8 mouse cellular contexts compared by ENCODE assay signal in the genomic region with DNA sequence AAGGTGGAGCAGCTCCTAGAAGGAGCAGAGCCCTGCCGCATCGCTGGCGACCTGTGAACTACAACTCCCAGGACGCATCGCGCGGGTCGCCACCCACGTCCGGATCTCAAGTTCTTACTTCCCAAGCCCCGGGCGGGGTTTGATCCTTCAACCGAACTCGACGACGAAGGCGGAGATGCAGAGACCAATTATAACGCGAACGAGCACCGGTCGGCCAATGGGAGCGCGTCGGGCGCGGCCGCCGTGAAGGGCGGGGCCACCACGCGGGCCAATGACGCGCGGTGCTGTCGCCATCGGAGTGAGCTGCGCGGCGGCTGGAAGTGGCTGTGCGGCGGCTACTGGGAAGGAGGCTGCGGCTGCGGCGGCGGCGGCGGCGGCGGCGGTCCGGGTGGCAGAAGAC. TPM values are rescaled to one million over a fixed set of nuclear protein-coding genes. Genes with fewer than 3 reads are reported as not detected.
A peak's percentile ranks its signal among the peaks of the same experiment; 100 is the strongest.
DNase-seq lines count a peak whose midpoint lies in the region; ATAC-seq and TF ChIP-seq lines count a peak whose summit lies in the region.

A gene (plus strand): TSS at position 284 of the 400 bp plus-strand sequence.

- peaks cover 5 to 11% of the 10 kb centered on the region in 2 experiments; a peak in 2 of 4 replicates for H3K4me1 ChIP-seq in ES-E14 (ENCODE audit: control insufficient read depth in 2 of 2, insufficient read depth in 2 of 2, low read length in 2 of 2, poor library complexity in 1 of 2)
- H3K4me1 ChIP-seq in forebrain, embryonic 15.5 days = peaks cover 36% of the 10 kb centered on the region
- peaks cover 13% of the 10 kb centered on the region for H3K4me1 ChIP-seq in lung, adult 2 months (ENCODE audit: control insufficient read depth, insufficient read depth, low read length)

- intact Hi-C loops in heart, postnatal 25 days (cut with DNase I) = no loop called here

- peak within 1 kb of the TSS; percentile 77 for H3K4me2 ChIP-seq in forebrain, embryonic 15.5 days (replicated peaks)

- H3K9ac ChIP-seq in ES-E14 (ENCODE audit: insufficient read depth, low read depth, low read length, poor library complexity, severe bottlenecking) = peak within 1 kb of the TSS; percentile 75
- H3K9ac ChIP-seq in forebrain, embryonic 15.5 days (replicated peaks) = peak within 1 kb of the TSS; percentile 70

- DNase-seq in ES-E14 (ENCODE audit: low read depth, low spot score) = peak; percentile 98
- DNase-seq in cerebellum, adult 11-12 months = peak; percentile 99
- DNase-seq in heart, postnatal 25 days (ENCODE audit: low spot score) = peak; percentile 97
- DNase-seq in layer of hippocampus, adult 18-20 months (ENCODE audit: low spot score in 2 of 2) = peak; percentile 98 to 99
- peak; percentile 92 for DNase-seq in lung, adult 2 months
- DNase-seq in thymus, adult 18-20 months = peak; percentile 97 to 98

- H3K36me3 ChIP-seq in ES-E14 (ENCODE audit: control insufficient read depth, insufficient read depth, low read length, poor library complexity, severe bottlenecking) = peaks cover 29% of the 10 kb centered on the region
- peaks cover 23% of the 10 kb centered on the region for H3K36me3 ChIP-seq in forebrain, embryonic 15.5 days

- H3K27ac ChIP-seq in ES-E14 (ENCODE audit: insufficient read depth, low read depth, low read length, poor library complexity, severe bottlenecking) = peak within 1 kb of the TSS; percentile 5; the same call in 1 of the 2 replicates
- H3K27ac ChIP-seq in forebrain, embryonic 15.5 days (replicated peaks) = peak within 1 kb of the TSS; percentile 86

- no peak for TF ChIP-seq CTCF in lung, adult 2 months (IDR thresholded peaks at IDR 0.05; ENCODE audit: insufficient read depth, low read length)

- TF ChIP-seq POLR2A in lung, adult 2 months (IDR thresholded peaks at IDR 0.05; ENCODE audit: borderline replicate concordance, extremely low read depth, low read depth, low read length) = peak; percentile 78

- H3K27me3 ChIP-seq in forebrain, embryonic 15.5 days = no peaks in the 10 kb centered on the region

- peak within 1 kb of the TSS; percentile 82 to 85 for H3K4me3 ChIP-seq in ES-E14 (ENCODE audit: insufficient read depth in 1 of 2, low read depth in 1 of 2, low read length in 2 of 2, poor library complexity in 1 of 2, severe bottlenecking in 1 of 2)
- H3K4me3 ChIP-seq in forebrain, embryonic 15.5 days = peak within 1 kb of the TSS; percentile 76
- H3K4me3 ChIP-seq in lung, adult 2 months (replicated peaks; ENCODE audit: extremely low read depth, low read depth, low read length) = peak within 1 kb of the TSS; percentile 73

- H3K9me3 ChIP-seq in ES-E14 (ENCODE audit: control insufficient read depth, insufficient read depth, low read depth, low read length) = no peaks in the 10 kb centered on the region
- no peaks in the 10 kb centered on the region for H3K9me3 ChIP-seq in forebrain, embryonic 15.5 days

- in situ Hi-C loops in ES-E14 (cut with MboI; ENCODE audit: low sequenced_read_pairs in 2 of 2, unreplicated experiment in 2 of 2) = no loop called here

- under 1% methylated on average over 39 of the region's 52 CpGs for WGBS in forebrain, embryonic 15.5 days
- WGBS in lung, adult 2 months = under 1% methylated on average over 52 of the region's 52 CpGs

- ATAC-seq in forebrain, embryonic 15.5 days (replicated peaks) = peak; percentile 90
- peak; percentile 79 for ATAC-seq in neutrophil, adult 5-6 weeks (ENCODE audit: extremely low read depth, insufficient number of reproducible peaks, low FRiP score, poor library complexity, severe bottlenecking)

TF ChIP-seq in ES-E14, 5 proteins besides CTCF, POLR2A, EP300 and RAD21:
- TF ChIP-seq ZNF384 (IDR thresholded peaks at IDR 0.05; ENCODE audit: low read depth, low read length) (no peak), HCFC1 (IDR thresholded peaks at IDR 0.05; ENCODE audit: borderline replicate concordance, insufficient read depth, low read length) (peak; percentile 94)

RNA-seq across cellular contexts. Expression of the gene that starts here (rescaled TPM):
- total RNA-seq in ES-E14 (2012; rRNA removed) = 60.5 and 65.1 TPM in 2 replicates
- polyA plus RNA-seq in forebrain, embryonic 15.5 days (2015; fragmentation: Nextera tagmentation; extraction: Ambion mirVana) = 222 and 240 TPM in 2 replicates
- total RNA-seq in heart, postnatal 25 days (2021) = 10 to 100 TPM; 29.1 to 29.9 TPM
- 10 to 100 TPM; 82.5 to 91.6 TPM for total RNA-seq in layer of hippocampus, adult 18-20 months (2021)
- polyA plus RNA-seq in lung, adult 2 months (2012; rRNA removed) = 84.4 and 85.9 TPM in 2 replicates
- total RNA-seq in neutrophil, adult 5-6 weeks (2017) = 29.2 and 34.6 TPM in 2 replicates

Comparison
In these comparisons a context has a peak if more than half of its experiments do, and no peak if none do; other contexts are left out.
1. Peak in every context shown above with its lines: DNase-seq, ATAC-seq, H3K4me3 ChIP-seq and H3K27ac ChIP-seq.